ENCODE assay signal across 8 mouse cellular contexts in the genomic region with DNA sequence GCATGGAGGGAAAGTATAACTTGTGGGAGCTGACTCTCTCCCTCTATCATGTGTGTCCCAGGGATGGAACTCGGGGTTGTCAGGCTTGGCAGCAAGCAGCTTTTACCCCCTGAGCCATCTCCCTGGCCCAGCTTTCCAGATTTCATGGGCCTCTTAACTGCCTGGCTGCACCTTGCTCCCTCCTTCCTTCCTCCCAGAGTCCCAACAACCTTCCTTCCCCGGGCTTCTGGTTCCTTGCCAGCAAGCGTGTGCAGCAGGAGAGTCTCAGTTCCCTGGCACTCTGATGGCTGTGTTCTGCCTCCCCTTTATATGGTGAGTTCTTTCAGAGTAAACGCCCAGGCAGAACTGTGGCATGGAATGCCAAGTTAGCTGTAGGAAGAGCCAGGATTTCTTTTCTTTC. TPM values are rescaled to one million over a fixed set of nuclear protein-coding genes. Genes with fewer than 3 reads are reported as not detected.
DNase-seq lines count a peak whose midpoint lies in the region; ATAC-seq and TF ChIP-seq lines count a peak whose summit lies in the region.

No protein-coding gene starts in this region.

- peaks cover 7% of the 10 kb centered on the region for H3K27me3 ChIP-seq in megakaryocyte, embryonic 14.5 days (replicated peaks)
- H3K27me3 ChIP-seq in midbrain, embryonic 13.5 days: no peaks in the 10 kb centered on the region
- H3K27me3 ChIP-seq in heart, embryonic 12.5 days (replicated peaks): no peaks in the 10 kb centered on the region

- no peak overlapping the region for H3K27ac ChIP-seq in midbrain, embryonic 13.5 days
- no peak overlapping the region for H3K27ac ChIP-seq in gastrocnemius, adult 2 months
- H3K27ac ChIP-seq in heart, embryonic 12.5 days (ENCODE audit: poor library complexity, severe bottlenecking): no peak overlapping the region

- peak overlapping the region; percentile 7 for H3K4me3 ChIP-seq in megakaryocyte, embryonic 14.5 days (replicated peaks)
- no peak overlapping the region for H3K4me3 ChIP-seq in midbrain, embryonic 13.5 days (replicated peaks)
- no peak overlapping the region for H3K4me3 ChIP-seq in gastrocnemius, adult 2 months
- H3K4me3 ChIP-seq in heart, embryonic 12.5 days: no peak overlapping the region

- no peaks in the 10 kb centered on the region for H3K36me3 ChIP-seq in megakaryocyte, embryonic 14.5 days (replicated peaks; ENCODE audit: low read length)
- no peaks in the 10 kb centered on the region for H3K36me3 ChIP-seq in midbrain, embryonic 13.5 days
- no peaks in the 10 kb centered on the region for H3K36me3 ChIP-seq in heart, embryonic 12.5 days

- no peak for TF ChIP-seq CTCF in gastrocnemius, adult 2 months (IDR thresholded peaks at IDR 0.05)

- no peaks in the 10 kb centered on the region for H3K9me3 ChIP-seq in megakaryocyte, embryonic 14.5 days
- H3K9me3 ChIP-seq in midbrain, embryonic 13.5 days: no peaks in the 10 kb centered on the region
- H3K9me3 ChIP-seq in heart, embryonic 12.5 days (replicated peaks): no peaks in the 10 kb centered on the region; the same call in 1 of the 2 replicates

- H3K4me1 ChIP-seq in megakaryocyte, embryonic 14.5 days: peaks cover 59% of the 10 kb centered on the region
- 0 out of 2 replicates have a peak, but pooled peaks cover 5% of the 10 kb centered on the region for H3K4me1 ChIP-seq in midbrain, embryonic 13.5 days (replicated peaks)
- no peaks in the 10 kb centered on the region for H3K4me1 ChIP-seq in heart, embryonic 12.5 days (replicated peaks)

- intact Hi-C loops in gastrocnemius, adult 2 months (cut with DNase I): no loop called here

- ATAC-seq in megakaryocyte, adult 5-6 weeks (ENCODE audit: poor library complexity, severe bottlenecking): no peak
- ATAC-seq in midbrain, embryonic 13.5 days: 0 out of 2 replicates have a peak, but pooled peaks have one; percentile 20
- ATAC-seq in heart, embryonic 12.5 days (ENCODE audit: insufficient number of reproducible peaks, low FRiP score): no peak

- WGBS in midbrain, embryonic 13.5 days: 34% methylated on average over 4 of the region's 4 CpGs
- WGBS in heart, embryonic 12.5 days: 36% methylated on average over 4 of the region's 4 CpGs

- H3K4me2 ChIP-seq in midbrain, embryonic 13.5 days (replicated peaks): no peak overlapping the region
- no peak overlapping the region for H3K4me2 ChIP-seq in heart, embryonic 12.5 days

- peak; percentile 29 for DNase-seq in cerebellum, adult 11-12 months
- peak; percentile 77 for DNase-seq in kidney, adult 18-20 months
- DNase-seq in layer of hippocampus, postnatal 25 days (ENCODE audit: extremely low spot score in 1 of 2, low spot score in 1 of 2): no peak
- no peak for DNase-seq in gastrocnemius, adult 2 months

- no peak overlapping the region for H3K9ac ChIP-seq in midbrain, embryonic 13.5 days (replicated peaks)
- H3K9ac ChIP-seq in heart, embryonic 12.5 days: no peak overlapping the region

RNA-seq across cellular contexts. Expression of a gene that starts 43.9 kb away (rescaled TPM):
- polyA plus RNA-seq in megakaryocyte, embryonic 14.5 days (2012; ENCODE audit: insufficient read depth, low replicate concordance): 2.2 and 8.7 TPM in 2 replicates
- 103 and 104 TPM in 2 replicates for total RNA-seq in megakaryocyte, adult 5-6 weeks (2015)
- 94.7 and 107 TPM in 2 replicates for total RNA-seq in megakaryocyte, adult 5-6 weeks (2017)
- polyA plus RNA-seq in midbrain, embryonic 13.5 days (2015; fragmentation: Nextera tagmentation; extraction: Ambion mirVana): 3.0 and 3.1 TPM in 2 replicates
- total RNA-seq in layer of hippocampus, postnatal 25 days (2021): 100 to 1,000 TPM; 118 to 129 TPM
- total RNA-seq in gastrocnemius, adult 2 months (2021): 1 to 10 TPM; 2.1 to 4.2 TPM
- polyA plus RNA-seq in heart, embryonic 12.5 days (2016; fragmentation: Nextera tagmentation; extraction: Ambion mirVana): 1.6 and 2.0 TPM in 2 replicates

RNA-seq across cellular contexts. Expression of a gene that starts 52.7 kb away (rescaled TPM):
- polyA plus RNA-seq in megakaryocyte, embryonic 14.5 days (2012; ENCODE audit: insufficient read depth, low replicate concordance): 0.37 TPM in 1 of 2 replicates, not detected in the other
- total RNA-seq in megakaryocyte, adult 5-6 weeks (2015): 50.0 and 55.9 TPM in 2 replicates
- 40.3 and 41.6 TPM in 2 replicates for total RNA-seq in megakaryocyte, adult 5-6 weeks (2017)
- 26.8 and 28.8 TPM in 2 replicates for polyA plus RNA-seq in midbrain, embryonic 13.5 days (2015; fragmentation: Nextera tagmentation; extraction: Ambion mirVana)
- total RNA-seq in layer of hippocampus, postnatal 25 days (2021): 10 to 100 TPM; 16.4 to 17.9 TPM
- total RNA-seq in gastrocnemius, adult 2 months (2021): 10 to 100 TPM; 11.2 to 12.5 TPM
- 34.7 and 34.8 TPM in 2 replicates for polyA plus RNA-seq in heart, embryonic 12.5 days (2016; fragmentation: Nextera tagmentation; extraction: Ambion mirVana)

Comparison
In these comparisons a context has a peak if more than half of its experiments do, and no peak if none do; other contexts are left out.
1. DNase-seq: peak in cerebellum, adult 11-12 months (single experiment) and kidney, adult 18-20 months (single experiment); none in layer of hippocampus, postnatal 25 days (0 of 2) and gastrocnemius, adult 2 months (single experiment).
2. RNA of a gene that starts 43.9 kb away (total RNA-seq): 118 to 129 TPM in layer of hippocampus, postnatal 25 days and 94.7 to 107 TPM in megakaryocyte, adult 5-6 weeks; 2.1 to 4.2 TPM in gastrocnemius, adult 2 months; every median in the first group is over 10 times any median in the second.